Mouse (Mus musculus) limb, embryonic 15.5 days (tissue): ENCODE measurements around the gene Grm4. TPM values are rescaled to one million over a fixed set of nuclear protein-coding genes. Genes with fewer than 3 reads are reported as not detected.

Source experiments
- polyA plus RNA-seq: library from polyadenylated mRNA; unstranded; fragments of >200 nt; fragmentation: Nextera tagmentation; extraction: Ambion mirVana; gene quantifications from 2 replicates; pipeline ENCODE4 v1.2.1, GENCODE M21; 2015

Gene Grm4
- polyA plus RNA-seq, 1 experiment from 2014 or later = 0.54 TPM

Other genes with a start within 250 kb of the Grm4 start
- 161 and 167 TPM in 2 replicates for gene Hmga1, start 35.1 kb upstream of the Grm4 start, polyA plus RNA-seq
- 28.4 TPM in 2 replicates for gene AI413582, start 44.4 kb upstream of the Grm4 start, polyA plus RNA-seq
- gene Nudt3, start 102.1 kb upstream of the Grm4 start, polyA plus RNA-seq = 84.9 and 85.0 TPM in 2 replicates
- gene RPS10-NUDT3, start 113.8 kb upstream of the Grm4 start, polyA plus RNA-seq = not detected in 2 replicates
- 793 and 967 TPM in 2 replicates for gene Rps10, start 115.3 kb upstream of the Grm4 start, polyA plus RNA-seq
- gene Pacsin1, start 134.1 kb upstream of the Grm4 start, polyA plus RNA-seq = 2.5 and 3.4 TPM in 2 replicates
- gene Spdef, start 207.6 kb upstream of the Grm4 start, polyA plus RNA-seq = 0.12 TPM in 1 of 2 replicates, not detected in the other